8 mouse cellular contexts compared by ENCODE assay signal in the genomic region with DNA sequence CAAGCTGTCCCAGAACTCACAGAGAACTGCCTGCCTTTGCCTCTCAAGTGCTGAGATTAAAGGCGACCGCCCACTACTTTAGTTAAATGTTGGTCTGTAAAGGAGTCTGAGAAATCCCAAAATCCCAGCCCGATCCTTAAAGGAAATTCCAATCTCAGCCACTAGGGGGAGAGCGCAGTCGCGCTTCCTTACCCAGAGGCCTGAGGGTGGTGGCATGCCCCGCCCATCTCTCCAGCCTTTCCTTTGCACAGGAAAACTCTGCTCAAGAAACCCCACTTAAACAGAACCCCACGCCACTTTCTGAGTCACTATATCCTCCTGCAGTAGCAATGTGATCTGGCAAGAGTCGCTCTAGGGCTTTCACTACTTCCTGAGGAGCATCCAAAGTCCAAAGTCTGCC. TPM values are rescaled to one million over a fixed set of nuclear protein-coding genes. Genes with fewer than 3 reads are reported as not detected.
DNase-seq lines count a peak whose midpoint lies in the region; ATAC-seq and TF ChIP-seq lines count a peak whose summit lies in the region.

No protein-coding gene starts in this region.

- H3K79me2 ChIP-seq in CH12.LX (replicated peaks; ENCODE audit: control insufficient read depth, extremely low read depth, insufficient read depth, poor library complexity, severe bottlenecking): no peaks in the 10 kb centered on the region

- peak overlapping the region; percentile 47 for H3K4me2 ChIP-seq in CH12.LX (ENCODE audit: insufficient read depth, low read depth, poor library complexity, severe bottlenecking)
- H3K4me2 ChIP-seq in embryonic facial prominence, embryonic 14.5 days (ENCODE audit: low read depth, low read length): peak overlapping the region; percentile 28; the same call in 1 of the 2 replicates
- H3K4me2 ChIP-seq in heart, embryonic 11.5 days: peak overlapping the region; percentile 38
- H3K4me2 ChIP-seq in liver, embryonic 15.5 days: peak overlapping the region; percentile 33

- peak overlapping the region; percentile 7; the same call in 1 of the 2 replicates for H3K9ac ChIP-seq in CH12.LX (ENCODE audit: insufficient read depth, low read depth)
- H3K9ac ChIP-seq in embryonic facial prominence, embryonic 14.5 days (ENCODE audit: low read depth, low read length): 0 out of 2 replicates have a peak overlapping the region, but pooled peaks have one; percentile 30
- H3K9ac ChIP-seq in heart, embryonic 11.5 days (ENCODE audit: low read depth, low read length): peak overlapping the region; percentile 65; the same call in 1 of the 2 replicates
- H3K9ac ChIP-seq in liver, embryonic 15.5 days: 0 out of 2 replicates have a peak overlapping the region, but pooled peaks have one; percentile 32

- WGBS in embryonic facial prominence, embryonic 14.5 days: 2% methylated on average over 9 of the region's 9 CpGs
- 2% methylated on average over 9 of the region's 9 CpGs for WGBS in heart, embryonic 11.5 days (ENCODE audit: insufficient replicate concordance)
- under 1% methylated on average over 9 of the region's 9 CpGs for WGBS in liver, embryonic 15.5 days (ENCODE audit: insufficient replicate concordance)

- peak; percentile 81 for ATAC-seq in embryonic facial prominence, embryonic 14.5 days (ENCODE audit: low read depth)
- 0 out of 2 replicates have a peak, but pooled peaks have one; percentile 41 for ATAC-seq in heart, embryonic 11.5 days (replicated peaks; ENCODE audit: insufficient number of reproducible peaks, low FRiP score, low TSS enrichment)
- peak; percentile 30; the same call in 1 of the 2 replicates for ATAC-seq in liver, embryonic 15.5 days (ENCODE audit: insufficient read depth)

- TF ChIP-seq CTCF in CH12.LX (conservative IDR thresholded peaks at IDR 0.05 in 1 of 2, IDR thresholded peaks at IDR 0.05 in 1 of 2; ENCODE audit: low read depth in 2 of 2, low read length in 2 of 2): peak; percentile 82 to 83
- peak; percentile 69 for TF ChIP-seq CTCF in bone marrow macrophage, adult 2 months (IDR thresholded peaks at IDR 0.05; ENCODE audit: low read depth, low read length)

- in situ Hi-C loops in CH12.LX (cut with MboI; ENCODE audit: low pct_ligation_motif_present, low pct_unique_long_range_greater_than_20kb, low sequenced_read_pairs): no loop called here

- no peak overlapping the region for H3K4me3 ChIP-seq in CH12.LX (replicated peaks in 1 of 3; ENCODE audit: low read depth in 2 of 3, low read length in 2 of 3, poor library complexity in 1 of 3)
- H3K4me3 ChIP-seq in bone marrow macrophage, adult 2 months (ENCODE audit: insufficient read depth, low read length): peak overlapping the region; percentile 26
- H3K4me3 ChIP-seq in embryonic facial prominence, embryonic 14.5 days (ENCODE audit: low read depth, low read length): no peak overlapping the region
- H3K4me3 ChIP-seq in heart, embryonic 11.5 days (ENCODE audit: low read depth, low read length): peak overlapping the region; percentile 6; the same call in 1 of the 2 replicates
- H3K4me3 ChIP-seq in liver, embryonic 15.5 days (replicated peaks): no peak overlapping the region

- DNase-seq in CH12.LX (ENCODE audit: extremely low read depth): peak; percentile 62
- DNase-seq in embryonic facial prominence, embryonic 14.5 days (ENCODE audit: low spot score): peak; percentile 86
- peak; percentile 86 for DNase-seq in kidney, adult 9 months
- DNase-seq in neural tube, embryonic 10.5 days (ENCODE audit: extremely low spot score, low spot score): peak; percentile 81
- peak; percentile 56 for DNase-seq in telencephalon, adult 2 months (ENCODE audit: low read depth, low spot score)

- dilution Hi-C loops in CH12.LX (cut with MboI; ENCODE audit: extremely low pct_ligation_motif_present, extremely low pct_unique_long_range_greater_than_20kb, low sequenced_read_pairs): no loop called here

- H3K27me3 ChIP-seq in CH12.LX (replicated peaks): no peaks in the 10 kb centered on the region
- H3K27me3 ChIP-seq in embryonic facial prominence, embryonic 14.5 days (replicated peaks; ENCODE audit: control insufficient read depth, insufficient read depth, low read length): no peaks in the 10 kb centered on the region
- no peaks in the 10 kb centered on the region for H3K27me3 ChIP-seq in heart, embryonic 11.5 days (ENCODE audit: control insufficient read depth, insufficient read depth, low read length)
- no peaks in the 10 kb centered on the region for H3K27me3 ChIP-seq in liver, embryonic 15.5 days

- H3K9me3 ChIP-seq in CH12.LX (replicated peaks; ENCODE audit: low read length): peaks cover 2% of the 10 kb centered on the region
- H3K9me3 ChIP-seq in embryonic facial prominence, embryonic 14.5 days (ENCODE audit: control insufficient read depth, low read length): no peaks in the 10 kb centered on the region
- H3K9me3 ChIP-seq in heart, embryonic 11.5 days (replicated peaks; ENCODE audit: control insufficient read depth, low read length): no peaks in the 10 kb centered on the region
- H3K9me3 ChIP-seq in liver, embryonic 15.5 days (replicated peaks): no peaks in the 10 kb centered on the region

- no peak overlapping the region for H3K27ac ChIP-seq in CH12.LX (ENCODE audit: insufficient read depth, low read depth)
- H3K27ac ChIP-seq in bone marrow macrophage, adult 2 months (ENCODE audit: insufficient read depth, low read depth, low read length): peak overlapping the region; percentile 44
- peak overlapping the region; percentile 53; the same call in 1 of the 2 replicates for H3K27ac ChIP-seq in embryonic facial prominence, embryonic 14.5 days (replicated peaks; ENCODE audit: low read depth, low read length)
- no peak overlapping the region for H3K27ac ChIP-seq in heart, embryonic 11.5 days (ENCODE audit: low read depth, low read length)
- no peak overlapping the region for H3K27ac ChIP-seq in liver, embryonic 15.5 days (replicated peaks)

- TF ChIP-seq EP300 in CH12.LX (IDR thresholded peaks at IDR 0.05; ENCODE audit: low read length): no peak

- TF ChIP-seq POLR2A in CH12.LX (IDR thresholded peaks at IDR 0.05; ENCODE audit: low read depth, low read length): 0 out of 2 replicates have a peak, but pooled peaks have one; percentile 25
- no peak for TF ChIP-seq POLR2A in bone marrow macrophage, adult 2 months (IDR thresholded peaks at IDR 0.05; ENCODE audit: borderline replicate concordance, low read depth, low read length)

- H3K36me3 ChIP-seq in CH12.LX (replicated peaks in 1 of 2; ENCODE audit: control insufficient read depth in 1 of 2, insufficient read depth in 1 of 2, low read length in 1 of 2): no peaks in the 10 kb centered on the region
- no peaks in the 10 kb centered on the region for H3K36me3 ChIP-seq in embryonic facial prominence, embryonic 14.5 days (ENCODE audit: control insufficient read depth, insufficient read depth, low read length)
- no peaks in the 10 kb centered on the region for H3K36me3 ChIP-seq in heart, embryonic 11.5 days (ENCODE audit: control insufficient read depth, insufficient read depth, low read length)
- no peaks in the 10 kb centered on the region for H3K36me3 ChIP-seq in liver, embryonic 15.5 days (replicated peaks)

- peak; percentile 65 for TF ChIP-seq RAD21 in CH12.LX (IDR thresholded peaks at IDR 0.05; ENCODE audit: low read depth, low read length)

- peaks cover 2 to 19% of the 10 kb centered on the region in 2 experiments; a peak in 3 of 4 replicates for H3K4me1 ChIP-seq in CH12.LX (ENCODE audit: control insufficient read depth in 1 of 2, insufficient read depth in 2 of 2)
- peaks cover 26% of the 10 kb centered on the region for H3K4me1 ChIP-seq in bone marrow macrophage, adult 2 months (ENCODE audit: control insufficient read depth, insufficient read depth, low read length)
- no peaks in the 10 kb centered on the region for H3K4me1 ChIP-seq in embryonic facial prominence, embryonic 14.5 days (ENCODE audit: control insufficient read depth, insufficient read depth, low read length)
- peaks cover 4% of the 10 kb centered on the region; the same call in 1 of the 2 replicates for H3K4me1 ChIP-seq in heart, embryonic 11.5 days (ENCODE audit: control insufficient read depth, insufficient read depth, low read length)
- peaks cover 26% of the 10 kb centered on the region for H3K4me1 ChIP-seq in liver, embryonic 15.5 days (replicated peaks)

RNA-seq across cellular contexts. Expression of a gene that starts 4.5 kb away (rescaled TPM):
- 13.2 and 25.3 TPM in 2 replicates for total RNA-seq in CH12.LX (2012; rRNA removed)
- total RNA-seq in CH12.LX (2014; rRNA removed): 20.3 and 22.4 TPM in 2 replicates
- 38.9 and 48.5 TPM in 2 replicates for polyA plus RNA-seq in CH12.LX (2012; ENCODE audit: insufficient read length, low read depth)
- 331 and 390 TPM in 2 replicates for polyA plus RNA-seq in bone marrow macrophage, adult 2 months (2012; ENCODE audit: insufficient read depth, insufficient read length, missing spikeins)
- polyA plus RNA-seq in embryonic facial prominence, embryonic 14.5 days (2014; fragmentation: Nextera tagmentation; extraction: Ambion mirVana): 61.9 and 62.3 TPM in 2 replicates
- 48.2 and 52.1 TPM in 2 replicates for polyA plus RNA-seq in heart, embryonic 11.5 days (2014; fragmentation: Nextera tagmentation; extraction: Ambion mirVana)
- polyA plus RNA-seq in liver, embryonic 15.5 days (2015; fragmentation: Nextera tagmentation; extraction: Ambion mirVana): 20.0 and 23.5 TPM in 2 replicates

RNA-seq across cellular contexts. Expression of a gene that starts 11.3 kb away (rescaled TPM):
- total RNA-seq in CH12.LX (2012; rRNA removed) (1.0 and 1.5 TPM in 2 replicates), CH12.LX (2014; rRNA removed) (0.63 and 1.3 TPM in 2 replicates)
- polyA plus RNA-seq in CH12.LX (2012; ENCODE audit: insufficient read length, low read depth): 1.6 and 2.2 TPM in 2 replicates
- 20.8 and 27.0 TPM in 2 replicates for polyA plus RNA-seq in bone marrow macrophage, adult 2 months (2012; ENCODE audit: insufficient read depth, insufficient read length, missing spikeins)
- 2.1 and 5.1 TPM in 2 replicates for polyA plus RNA-seq in embryonic facial prominence, embryonic 14.5 days (2014; fragmentation: Nextera tagmentation; extraction: Ambion mirVana)
- 0.92 and 1.4 TPM in 2 replicates for polyA plus RNA-seq in heart, embryonic 11.5 days (2014; fragmentation: Nextera tagmentation; extraction: Ambion mirVana)
- 0.74 and 0.84 TPM in 2 replicates for polyA plus RNA-seq in liver, embryonic 15.5 days (2015; fragmentation: Nextera tagmentation; extraction: Ambion mirVana)

RNA-seq across cellular contexts. Expression of a gene that starts 21.9 kb away (rescaled TPM):
- 13.9 and 38.9 TPM in 2 replicates for total RNA-seq in CH12.LX (2012; rRNA removed)
- total RNA-seq in CH12.LX (2014; rRNA removed): 26.0 and 33.9 TPM in 2 replicates
- polyA plus RNA-seq in CH12.LX (2012; ENCODE audit: insufficient read length, low read depth): 40.5 and 44.0 TPM in 2 replicates
- polyA plus RNA-seq in bone marrow macrophage, adult 2 months (2012; ENCODE audit: insufficient read depth, insufficient read length, missing spikeins): 392 and 412 TPM in 2 replicates
- 117 and 123 TPM in 2 replicates for polyA plus RNA-seq in embryonic facial prominence, embryonic 14.5 days (2014; fragmentation: Nextera tagmentation; extraction: Ambion mirVana)
- 79.6 and 84.9 TPM in 2 replicates for polyA plus RNA-seq in heart, embryonic 11.5 days (2014; fragmentation: Nextera tagmentation; extraction: Ambion mirVana)
- 103 and 119 TPM in 2 replicates for polyA plus RNA-seq in liver, embryonic 15.5 days (2015; fragmentation: Nextera tagmentation; extraction: Ambion mirVana)

RNA-seq across cellular contexts. Expression of a gene that starts 26.4 kb away (rescaled TPM):
- total RNA-seq in CH12.LX (2012; rRNA removed): 15.2 and 15.8 TPM in 2 replicates
- 12.3 and 12.8 TPM in 2 replicates for total RNA-seq in CH12.LX (2014; rRNA removed)
- polyA plus RNA-seq in CH12.LX (2012; ENCODE audit: insufficient read length, low read depth): 29.2 and 31.5 TPM in 2 replicates
- polyA plus RNA-seq in bone marrow macrophage, adult 2 months (2012; ENCODE audit: insufficient read depth, insufficient read length, missing spikeins): 1.9 and 2.8 TPM in 2 replicates
- polyA plus RNA-seq in embryonic facial prominence, embryonic 14.5 days (2014; fragmentation: Nextera tagmentation; extraction: Ambion mirVana): 0.24 and 0.35 TPM in 2 replicates
- 0.31 and 0.45 TPM in 2 replicates for polyA plus RNA-seq in heart, embryonic 11.5 days (2014; fragmentation: Nextera tagmentation; extraction: Ambion mirVana)
- polyA plus RNA-seq in liver, embryonic 15.5 days (2015; fragmentation: Nextera tagmentation; extraction: Ambion mirVana): 0.50 and 0.79 TPM in 2 replicates

RNA-seq across cellular contexts. Expression of a gene that starts 37.4 kb away (rescaled TPM):
- total RNA-seq in CH12.LX (2012; rRNA removed) (201 and 213 TPM in 2 replicates), CH12.LX (2014; rRNA removed) (175 and 195 TPM in 2 replicates)
- 161 and 168 TPM in 2 replicates for polyA plus RNA-seq in CH12.LX (2012; ENCODE audit: insufficient read length, low read depth)
- 153 and 164 TPM in 2 replicates for polyA plus RNA-seq in bone marrow macrophage, adult 2 months (2012; ENCODE audit: insufficient read depth, insufficient read length, missing spikeins)
- polyA plus RNA-seq in embryonic facial prominence, embryonic 14.5 days (2014; fragmentation: Nextera tagmentation; extraction: Ambion mirVana): 214 and 256 TPM in 2 replicates
- polyA plus RNA-seq in heart, embryonic 11.5 days (2014; fragmentation: Nextera tagmentation; extraction: Ambion mirVana): 204 and 213 TPM in 2 replicates
- 107 and 113 TPM in 2 replicates for polyA plus RNA-seq in liver, embryonic 15.5 days (2015; fragmentation: Nextera tagmentation; extraction: Ambion mirVana)

Comparison
In these comparisons a context has a peak if more than half of its experiments do, and no peak if none do; other contexts are left out.
1. H3K27ac ChIP-seq: peak in bone marrow macrophage, adult 2 months (single experiment) and embryonic facial prominence, embryonic 14.5 days (single experiment); none in CH12.LX (single experiment), heart, embryonic 11.5 days (single experiment) and liver, embryonic 15.5 days (single experiment).
2. H3K4me3 ChIP-seq: peak in bone marrow macrophage, adult 2 months (single experiment) and heart, embryonic 11.5 days (single experiment); none in CH12.LX (0 of 3), embryonic facial prominence, embryonic 14.5 days (single experiment) and liver, embryonic 15.5 days (single experiment).
3. H3K9ac ChIP-seq: peak in every context shown above with its lines; median percentile 65 in heart, embryonic 11.5 days; 32 in liver, embryonic 15.5 days; 30 in embryonic facial prominence, embryonic 14.5 days; 7 in CH12.LX.
4. ATAC-seq: peak in every context shown above with its lines; median percentile 81 in embryonic facial prominence, embryonic 14.5 days; 41 in heart, embryonic 11.5 days; 30 in liver, embryonic 15.5 days.
5. Peak in every context shown above with its lines, with median percentiles within 50 percentile points of each other: DNase-seq and H3K4me2 ChIP-seq.